Mouse (Mus musculus) heart, postnatal 0 days (tissue): Measurements from ENCODE around the gene Mrpl47. TPM values are rescaled to one million over a fixed set of nuclear protein-coding genes. Genes with fewer than 3 reads are reported as not detected.
A peak's percentile ranks its signal among the peaks of the same experiment; 100 is the strongest.

Experiments
- ATAC-seq: fragments of 200-750 bp; cut with Nextera tagmentation; 2 replicates; pipeline ENCODE4 v1.8.0; 2017; ENCODE audit warnings: low read depth, moderate number of reproducible peaks, moderate library complexity; ENCODE audit not compliant: insufficient read depth
- DNase-seq: peaks from one replicate; pipeline ENCODE4 v3.0.0-alpha.2; 2016; ENCODE audit warnings: low spot score
- H3K27ac ChIP-seq: fragments of 300-500 bp; sonication (generic); 2 replicates; pipeline ENCODE4 v1.5.1; 2014; ENCODE audit warnings: low read depth, mild to moderate bottlenecking
- H3K27me3 ChIP-seq: fragments of 300-500 bp; sonication (generic); 2 replicates; pipeline ENCODE4 v1.6.1; 2014; ENCODE audit warnings: low read length, mixed read lengths; ENCODE audit not compliant: control insufficient read depth, insufficient read depth
- H3K36me3 ChIP-seq: fragments of 300-500 bp; sonication (generic); replicated peaks from 2 replicates; pipeline ENCODE4 v1.6.1; 2014; ENCODE audit warnings: low read length, mixed read lengths; ENCODE audit not compliant: control insufficient read depth, insufficient read depth
- H3K4me1 ChIP-seq: fragments of 300-500 bp; sonication (generic); 2 replicates; pipeline ENCODE4 v1.6.1; 2014; ENCODE audit warnings: antibody characterized with exemption; ENCODE audit not compliant: control insufficient read depth, insufficient read depth
- H3K4me2 ChIP-seq: fragments of 300-500 bp; sonication (generic); 2 replicates; pipeline ENCODE4 v1.6.1; 2014; ENCODE audit warnings: low read depth, mild to moderate bottlenecking, low read length, moderate library complexity
- H3K4me3 ChIP-seq: fragments of 300-500 bp; sonication (generic); 2 replicates; pipeline ENCODE4 v1.5.1; 2014; ENCODE audit warnings: low read depth, low read length
- H3K9ac ChIP-seq: fragments of 300-500 bp; sonication (generic); replicated peaks from 2 replicates; pipeline ENCODE4 v1.6.1; 2014; ENCODE audit warnings: low read depth, low read length, mixed read lengths
- H3K9me3 ChIP-seq: fragments of 300-500 bp; sonication (generic); replicated peaks from 2 replicates; pipeline ENCODE4 v1.6.1; 2016; ENCODE audit warnings: low read length; ENCODE audit not compliant: control insufficient read depth
- CTCF ChIP-seq: IDR thresholded peaks from 2 replicates; pipeline ENCODE4 v1.5.1; 2016; ENCODE audit warnings: antibody characterized with exemption, control low read depth, low read depth
- EP300 ChIP-seq: IDR thresholded peaks from 2 replicates; pipeline ENCODE4 v1.6.1; 2016; ENCODE audit warnings: antibody characterized with exemption, low read depth
- WGBS: fragments of 180-500 bp; shearing (Covaris S2); extraction: QIAGEN DNeasy Blood & Tissue Kit; methylation state at CpG from one replicate; pipeline ENCODE4 v1.1.7; 2014; 5-methylcytosine and 5-hydroxymethylcytosine counted together
- polyA plus RNA-seq: library from polyadenylated mRNA; unstranded; fragments of >200 nt; fragmentation: Nextera tagmentation; extraction: Ambion mirVana; gene quantifications from 2 replicates; pipeline ENCODE4 v1.2.1, GENCODE M21; 2015
- total RNA-seq: library from RNA; depleted of rRNA; stranded (reverse); fragments of >200 nt; gene quantifications from 2 replicates; pipeline ENCODE4 v1.2.3, GENCODE M21; 2014; ENCODE audit warnings: low replicate concordance

The Mrpl47 gene
- total and polyA plus RNA-seq, 2 experiments from 2014 or later: 8.1 to 42.7 TPM

GRCm38 (mm10) chr3:32690901-32691300 lies 46.5 kb downstream of the Mrpl47 start:
- WGBS: 33% methylated on average over 1 of the region's 1 CpGs
- Histone ChIP-seq H3K27me3 (no peaks in the 10 kb centered on the region), H3K9me3 (no peaks in the 10 kb centered on the region), H3K4me1 (0 out of 2 replicates have a peak, but pooled peaks cover 7% of the 10 kb centered on the region), H3K27ac (no peak overlapping the region), H3K9ac (no peak overlapping the region), H3K36me3 (no peaks in the 10 kb centered on the region), H3K4me3 (no peak overlapping the region), H3K4me2 (no peak overlapping the region)
- no peak for DNase-seq
- TF ChIP-seq CTCF: no peak
- TF ChIP-seq EP300: no peak
- ATAC-seq: no peak

DNA sequence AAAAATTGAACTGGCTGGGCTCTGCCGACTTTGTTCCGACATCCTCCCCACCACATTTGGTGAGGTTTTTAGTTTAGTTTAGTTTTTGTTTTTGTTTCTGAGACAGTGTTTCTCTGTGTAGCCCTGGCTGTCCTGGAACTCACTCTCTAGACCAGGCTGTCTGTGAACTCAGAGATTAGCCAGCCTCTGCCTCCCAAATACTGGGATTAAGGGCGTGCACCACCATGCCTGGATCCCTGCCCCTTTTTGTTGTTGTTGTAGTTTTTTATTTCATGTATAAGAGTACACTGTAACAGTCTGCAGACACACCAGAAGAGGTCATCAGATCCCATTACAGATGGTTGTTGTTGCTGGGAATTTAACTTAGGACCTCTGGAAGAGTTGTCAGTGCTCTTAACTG lies 47.4 kb downstream of the Mrpl47 start:
- H3K4me2 ChIP-seq: no peak overlapping the region
- no peak for ATAC-seq

GRCm38 (mm10) chr3:32689567-32689999 lies 47.8 kb downstream of the Mrpl47 start:
- 0 out of 2 replicates have a peak, but pooled peaks cover 7% of the 10 kb centered on the region for H3K4me1 ChIP-seq
- H3K9me3 ChIP-seq: no peaks in the 10 kb centered on the region
- no peak overlapping the region for H3K4me3 ChIP-seq
- no peaks in the 10 kb centered on the region for H3K27me3 ChIP-seq
- no peak overlapping the region for H3K4me2 ChIP-seq
- H3K27ac ChIP-seq: no peak overlapping the region
- no peak for DNase-seq
- 49% methylated on average over 9 of the region's 9 CpGs for WGBS
- no peak for TF ChIP-seq CTCF
- no peak for TF ChIP-seq EP300
- H3K36me3 ChIP-seq: no peaks in the 10 kb centered on the region
- no peak for ATAC-seq
- H3K9ac ChIP-seq: no peak overlapping the region

More for the DNA sequence above, 47.4 kb downstream of the Mrpl47 start:
- 65% methylated on average over 3 of the region's 3 CpGs for WGBS
- Histone ChIP-seq H3K36me3 (no peaks in the 10 kb centered on the region), H3K9me3 (no peaks in the 10 kb centered on the region), H3K27ac (no peak overlapping the region), H3K9ac (no peak overlapping the region), H3K4me3 (no peak overlapping the region), H3K27me3 (no peaks in the 10 kb centered on the region), H3K4me1 (0 out of 2 replicates have a peak, but pooled peaks cover 7% of the 10 kb centered on the region)
- TF ChIP-seq CTCF: no peak
- TF ChIP-seq EP300: no peak
- DNase-seq: no peak

- ATAC-seq: no peak
- H3K9ac ChIP-seq: no peak overlapping the region
These were observed 50.2 kb downstream of the Mrpl47 start for GRCm38 (mm10) chr3:32687156-32687555.

GRCm38 (mm10) chr3:32686537-32686936 lies 50.9 kb downstream of the Mrpl47 start:
- no peak overlapping the region for H3K27ac ChIP-seq
- ATAC-seq (no peak), DNase-seq (no peak)
- no peak overlapping the region for H3K4me3 ChIP-seq
- no peak overlapping the region for H3K4me2 ChIP-seq
- H3K9ac ChIP-seq: no peak overlapping the region
- no peaks in the 10 kb centered on the region for H3K4me1 ChIP-seq
- no peaks in the 10 kb centered on the region for H3K36me3 ChIP-seq
- no peaks in the 10 kb centered on the region for H3K9me3 ChIP-seq
- TF ChIP-seq CTCF (no peak), EP300 (no peak)
- no peaks in the 10 kb centered on the region for H3K27me3 ChIP-seq
- WGBS: 63% methylated on average over 1 of the region's 1 CpGs

More at GRCm38 (mm10) chr3:32687156-32687555, 50.2 kb downstream of the Mrpl47 start:
- Histone ChIP-seq H3K27ac (no peak overlapping the region), H3K4me1 (0 out of 2 replicates have a peak, but pooled peaks cover 2% of the 10 kb centered on the region), H3K4me2 (no peak overlapping the region), H3K36me3 (no peaks in the 10 kb centered on the region), H3K4me3 (no peak overlapping the region), H3K27me3 (no peaks in the 10 kb centered on the region), H3K9me3 (no peaks in the 10 kb centered on the region)
- WGBS: 52% methylated on average over 4 of the region's 4 CpGs
- no peak for DNase-seq
- TF ChIP-seq EP300: no peak
- peak; percentile 23; the same call in 1 of the 2 replicates for TF ChIP-seq CTCF

- Histone ChIP-seq H3K4me3 (no peak overlapping the region), H3K9me3 (no peaks in the 10 kb centered on the region), H3K27ac (no peak overlapping the region), H3K9ac (no peak overlapping the region), H3K4me1 (no peaks in the 10 kb centered on the region), H3K27me3 (no peaks in the 10 kb centered on the region), H3K4me2 (no peak overlapping the region), H3K36me3 (no peaks in the 10 kb centered on the region)
- WGBS: 41% methylated on average over 3 of the region's 3 CpGs
- DNase-seq (no peak), ATAC-seq (peak; percentile 44; the same call in 1 of the 2 replicates)
- TF ChIP-seq CTCF: no peak
- no peak for TF ChIP-seq EP300
These were observed 52.8 kb downstream of the Mrpl47 start for GRCm38 (mm10) chr3:32684631-32685030.
